Mouse (Mus musculus) small intestine, adult 2 months (tissue): Measurements from ENCODE around the gene Cfap300.

ENCODE experiments used
- CTCF ChIP-seq: fragments of 200-500 bp; IDR thresholded peaks from 2 replicates; pipeline ENCODE4 v1.5.1; 2012; ENCODE audit warnings: low read depth, mild to moderate bottlenecking, control low read depth, inconsistent platforms, low read length, moderate library complexity, mixed read lengths; ENCODE audit not compliant: insufficient replicate concordance, insufficient read length; ENCODE audit errors: extremely low read depth
- POLR2A ChIP-seq: fragments of 200-500 bp; IDR thresholded peaks from 2 replicates; pipeline ENCODE4 v1.6.1; 2012; ENCODE audit warnings: low read depth, mild to moderate bottlenecking, control low read depth, inconsistent platforms, low read length, moderate library complexity

- TF ChIP-seq CTCF = no peak
- no peak for TF ChIP-seq POLR2A
Observed at GRCm38 (mm10) chr9:7987119-7987518, 55.5 kb downstream of the Cfap300 start.
